Mouse (Mus musculus): ENCODE results near the gene Cfap298. TPM values are rescaled to one million over a fixed set of nuclear protein-coding genes. Genes with fewer than 3 reads are reported as not detected.

The Cfap298 gene
- polyA plus RNA-seq, 1 experiment from 2014 or later = 55.0 TPM

GRCm38 (mm10) chr16:90907250-90907649 lies 27.7 kb downstream of the Cfap298 start:
- Histone ChIP-seq H3K9me3 (no peaks in the 10 kb centered on the region), H3K4me2 (replicated peaks) (no peak overlapping the region), H3K9ac (replicated peaks) (no peak overlapping the region), H3K4me1 (no peaks in the 10 kb centered on the region), H3K27ac (replicated peaks) (no peak overlapping the region), H3K27me3 (no peaks in the 10 kb centered on the region), H3K4me3 (no peak overlapping the region), H3K36me3 (no peaks in the 10 kb centered on the region)
- WGBS = 74% methylated on average over 7 of the region's 7 CpGs
- ATAC-seq (replicated peaks) = no peak

GRCm38 (mm10) chr16:90903300-90903699 lies 31.6 kb downstream of the Cfap298 start:
- Histone ChIP-seq H3K27me3 (no peaks in the 10 kb centered on the region), H3K4me2 (replicated peaks) (no peak overlapping the region), H3K27ac (replicated peaks) (no peak overlapping the region), H3K9me3 (no peaks in the 10 kb centered on the region), H3K36me3 (no peaks in the 10 kb centered on the region), H3K9ac (replicated peaks) (no peak overlapping the region), H3K4me1 (no peaks in the 10 kb centered on the region), H3K4me3 (no peak overlapping the region)
- WGBS = 38% methylated on average over 5 of the region's 5 CpGs
- ATAC-seq (replicated peaks) = no peak

GRCm38 (mm10) chr16:90901364-90901763 lies 33.5 kb downstream of the Cfap298 start:
- no peaks in the 10 kb centered on the region for H3K4me1 ChIP-seq
- no peak for ATAC-seq (replicated peaks)
- H3K27ac ChIP-seq (replicated peaks) = no peak overlapping the region
- no peak overlapping the region for H3K9ac ChIP-seq (replicated peaks)
- H3K36me3 ChIP-seq = no peaks in the 10 kb centered on the region
- H3K4me3 ChIP-seq = no peak overlapping the region
- 77% methylated on average over 4 of the region's 4 CpGs for WGBS
- H3K4me2 ChIP-seq (replicated peaks) = no peak overlapping the region
- H3K27me3 ChIP-seq = no peaks in the 10 kb centered on the region
- no peaks in the 10 kb centered on the region for H3K9me3 ChIP-seq

GRCm38 (mm10) chr16:90899498-90899897 lies 35.4 kb downstream of the Cfap298 start:
- no peak overlapping the region for H3K27ac ChIP-seq (replicated peaks)
- no peaks in the 10 kb centered on the region for H3K27me3 ChIP-seq
- no peaks in the 10 kb centered on the region for H3K36me3 ChIP-seq
- H3K4me3 ChIP-seq = no peak overlapping the region
- no peaks in the 10 kb centered on the region for H3K9me3 ChIP-seq
- WGBS = 55% methylated on average over 12 of the region's 12 CpGs
- H3K4me1 ChIP-seq = no peaks in the 10 kb centered on the region
- no peak for ATAC-seq (replicated peaks)
- no peak overlapping the region for H3K4me2 ChIP-seq (replicated peaks)
- no peak overlapping the region for H3K9ac ChIP-seq (replicated peaks)

GRCm38 (mm10) chr16:90897651-90898050 lies 37.3 kb downstream of the Cfap298 start:
- no peak for ATAC-seq (replicated peaks)
- WGBS = 91% methylated on average over 3 of the region's 3 CpGs

GRCm38 (mm10) chr16:90893792-90894191 lies 41.1 kb downstream of the Cfap298 start:
- ATAC-seq (replicated peaks) = no peak
- Histone ChIP-seq H3K9ac (replicated peaks) (no peak overlapping the region), H3K27ac (replicated peaks) (no peak overlapping the region), H3K4me2 (replicated peaks) (no peak overlapping the region), H3K27me3 (no peaks in the 10 kb centered on the region), H3K9me3 (no peaks in the 10 kb centered on the region), H3K4me3 (no peak overlapping the region), H3K36me3 (no peaks in the 10 kb centered on the region), H3K4me1 (no peaks in the 10 kb centered on the region)
- WGBS = 67% methylated on average over 9 of the region's 9 CpGs

More at GRCm38 (mm10) chr16:90897651-90898050, 37.3 kb downstream of the Cfap298 start:
- H3K9ac ChIP-seq (replicated peaks) = no peak overlapping the region
- no peaks in the 10 kb centered on the region for H3K9me3 ChIP-seq
- H3K27ac ChIP-seq (replicated peaks) = no peak overlapping the region
- H3K4me2 ChIP-seq (replicated peaks) = no peak overlapping the region
- no peaks in the 10 kb centered on the region for H3K27me3 ChIP-seq
- H3K4me3 ChIP-seq = no peak overlapping the region
- no peaks in the 10 kb centered on the region for H3K36me3 ChIP-seq
- no peaks in the 10 kb centered on the region for H3K4me1 ChIP-seq

- no peak overlapping the region for H3K4me2 ChIP-seq (replicated peaks)
- no peak overlapping the region for H3K4me3 ChIP-seq
- no peaks in the 10 kb centered on the region for H3K27me3 ChIP-seq
- no peaks in the 10 kb centered on the region for H3K9me3 ChIP-seq
- H3K9ac ChIP-seq (replicated peaks) = no peak overlapping the region
- WGBS = 66% methylated on average over 7 of the region's 7 CpGs
- ATAC-seq (replicated peaks) = no peak
- no peaks in the 10 kb centered on the region for H3K4me1 ChIP-seq
- no peak overlapping the region for H3K27ac ChIP-seq (replicated peaks)
- no peaks in the 10 kb centered on the region for H3K36me3 ChIP-seq
Measured at GRCm38 (mm10) chr16:90893019-90893418, 41.9 kb downstream of the Cfap298 start.

- WGBS = 82% methylated on average over 8 of the region's 8 CpGs
- Histone ChIP-seq H3K9ac (replicated peaks) (no peak overlapping the region), H3K36me3 (no peaks in the 10 kb centered on the region), H3K4me2 (replicated peaks) (no peak overlapping the region), H3K27me3 (no peaks in the 10 kb centered on the region), H3K4me3 (no peak overlapping the region), H3K4me1 (no peaks in the 10 kb centered on the region), H3K27ac (replicated peaks) (no peak overlapping the region), H3K9me3 (no peaks in the 10 kb centered on the region)
- no peak for ATAC-seq (replicated peaks)
Measured at GRCm38 (mm10) chr16:90892081-90892480, 42.8 kb downstream of the Cfap298 start.

- Histone ChIP-seq H3K4me1 (no peaks in the 10 kb centered on the region), H3K36me3 (no peaks in the 10 kb centered on the region), H3K4me2 (replicated peaks) (no peak overlapping the region), H3K4me3 (no peak overlapping the region), H3K27me3 (no peaks in the 10 kb centered on the region), H3K9me3 (no peaks in the 10 kb centered on the region), H3K9ac (replicated peaks) (no peak overlapping the region), H3K27ac (replicated peaks) (no peak overlapping the region)
- WGBS = 66% methylated on average over 14 of the region's 14 CpGs
- no peak for ATAC-seq (replicated peaks)
Measured at GRCm38 (mm10) chr16:90891601-90892000, 43.3 kb downstream of the Cfap298 start.

- Histone ChIP-seq H3K27me3 (no peaks in the 10 kb centered on the region), H3K9ac (replicated peaks) (no peak overlapping the region), H3K4me1 (peaks cover 3% of the 10 kb centered on the region), H3K4me3 (no peak overlapping the region), H3K4me2 (replicated peaks) (no peak overlapping the region), H3K9me3 (no peaks in the 10 kb centered on the region), H3K27ac (replicated peaks) (no peak overlapping the region), H3K36me3 (no peaks in the 10 kb centered on the region)
- WGBS = 91% methylated on average over 9 of the region's 9 CpGs
- no peak for ATAC-seq (replicated peaks)
Measured at GRCm38 (mm10) chr16:90890683-90891082, 44.2 kb downstream of the Cfap298 start.

GRCm38 (mm10) chr16:90885781-90886565 lies 48.9 kb downstream of the Cfap298 start:
- Histone ChIP-seq H3K4me1 (peaks cover 25% of the 10 kb centered on the region), H3K4me3 (no peak overlapping the region), H3K9me3 (no peaks in the 10 kb centered on the region), H3K27me3 (no peaks in the 10 kb centered on the region), H3K4me2 (replicated peaks) (no peak overlapping the region), H3K36me3 (no peaks in the 10 kb centered on the region), H3K9ac (replicated peaks) (no peak overlapping the region), H3K27ac (replicated peaks) (no peak overlapping the region)
- WGBS = 56% methylated on average over 9 of the region's 9 CpGs
- ATAC-seq (replicated peaks) = 0 out of 2 replicates have a peak, but pooled peaks have one; percentile 26

- no peak overlapping the region for H3K27ac ChIP-seq (replicated peaks)
- no peaks in the 10 kb centered on the region for H3K27me3 ChIP-seq
- ATAC-seq (replicated peaks) = no peak
- peaks cover 25% of the 10 kb centered on the region for H3K4me1 ChIP-seq
- 69% methylated on average over 2 of the region's 2 CpGs for WGBS
- H3K9ac ChIP-seq (replicated peaks) = no peak overlapping the region
- H3K36me3 ChIP-seq = no peaks in the 10 kb centered on the region
- no peaks in the 10 kb centered on the region for H3K9me3 ChIP-seq
- H3K4me2 ChIP-seq (replicated peaks) = no peak overlapping the region
- H3K4me3 ChIP-seq = no peak overlapping the region
Measured at GRCm38 (mm10) chr16:90885351-90885750, 49.6 kb downstream of the Cfap298 start.

- 54% methylated on average over 8 of the region's 8 CpGs for WGBS
- peak; percentile 53; the same call in 1 of the 2 replicates for ATAC-seq (replicated peaks)
Measured at GRCm38 (mm10) chr16:90882501-90882977, 52.4 kb downstream of the Cfap298 start.

More at GRCm38 (mm10) chr16:90882501-90882977, 52.4 kb downstream of the Cfap298 start:
- no peak overlapping the region for H3K4me3 ChIP-seq
- no peak overlapping the region for H3K27ac ChIP-seq (replicated peaks)
- H3K9ac ChIP-seq (replicated peaks) = no peak overlapping the region
- H3K4me2 ChIP-seq (replicated peaks) = no peak overlapping the region
- H3K36me3 ChIP-seq = no peaks in the 10 kb centered on the region
- no peaks in the 10 kb centered on the region for H3K27me3 ChIP-seq
- no peaks in the 10 kb centered on the region for H3K9me3 ChIP-seq
- peaks cover 25% of the 10 kb centered on the region for H3K4me1 ChIP-seq
